Mouse (Mus musculus) ES-Bruce4 (cell line): Measurements from ENCODE around the gene Ppard.

Source experiments
- CTCF ChIP-seq: IDR thresholded peaks from one replicate; pipeline ENCODE4 v1.8.1; 2011; ENCODE audit warnings: low read depth, low read length
- EP300 ChIP-seq: IDR thresholded peaks from 2 replicates; pipeline ENCODE4 v1.6.1; 2011; ENCODE audit warnings: low read depth, low read length; ENCODE audit not compliant: insufficient read depth
- POLR2A ChIP-seq: IDR thresholded peaks from one replicate; pipeline ENCODE4 v1.8.1; 2011; ENCODE audit warnings: low read length; ENCODE audit not compliant: insufficient read depth

DNA sequence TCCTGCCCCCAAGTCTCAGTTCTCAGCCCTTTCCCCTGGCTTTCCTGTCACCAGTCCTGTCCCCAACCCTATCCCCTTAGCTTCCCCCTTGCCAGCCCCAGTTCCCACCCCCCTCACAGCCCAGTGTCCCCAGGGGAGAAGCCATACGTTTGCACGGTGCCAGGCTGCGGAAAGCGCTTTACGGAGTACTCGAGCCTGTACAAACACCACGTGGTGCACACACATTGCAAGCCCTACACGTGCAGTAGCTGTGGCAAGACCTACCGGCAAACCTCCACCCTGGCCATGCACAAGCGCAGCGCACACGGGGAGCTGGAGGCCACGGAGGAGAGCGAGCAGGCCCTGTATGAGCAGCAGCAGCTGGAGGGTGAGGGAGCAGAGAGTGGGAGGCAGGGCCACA, 30.5 kb upstream of the Ppard start:
- TF ChIP-seq EP300 (no peak), POLR2A (no peak), CTCF (no peak)
